Mouse (Mus musculus) heart, embryonic 10.5 days (tissue): Measurements from ENCODE around the gene Lrrc40. TPM values are rescaled to one million over a fixed set of nuclear protein-coding genes. Genes with fewer than 3 reads are reported as not detected.

Experiments
- DNase-seq: peaks from one replicate; pipeline ENCODE4 v3.0.0-alpha.2; 2017; ENCODE audit warnings: low spot score
- H3K27ac ChIP-seq: fragments of 300-500 bp; sonication (generic); 2 replicates; pipeline ENCODE4 v1.5.1; 2016; ENCODE audit warnings: mild to moderate bottlenecking
- H3K27me3 ChIP-seq: fragments of 300-500 bp; sonication (generic); 2 replicates; pipeline ENCODE4 v1.6.1; 2016; ENCODE audit warnings: mild to moderate bottlenecking; ENCODE audit not compliant: poor library complexity, insufficient read depth, severe bottlenecking
- H3K36me3 ChIP-seq: fragments of 300-500 bp; sonication (generic); 2 replicates; pipeline ENCODE4 v1.6.1; 2016; ENCODE audit warnings: mild to moderate bottlenecking, moderate library complexity
- H3K4me1 ChIP-seq: fragments of 300-500 bp; sonication (generic); 2 replicates; pipeline ENCODE4 v1.6.1; 2016; ENCODE audit warnings: mild to moderate bottlenecking
- H3K4me3 ChIP-seq: fragments of 300-500 bp; sonication (generic); 2 replicates; pipeline ENCODE4 v1.5.1; 2016; ENCODE audit warnings: mild to moderate bottlenecking, moderate library complexity
- H3K9me3 ChIP-seq: fragments of 300-500 bp; sonication (generic); 2 replicates; pipeline ENCODE4 v1.6.1; 2016; ENCODE audit warnings: mild to moderate bottlenecking, moderate library complexity
- WGBS: fragments of 180-500 bp; shearing (Covaris S2); methylation state at CpG from one replicate; pipeline ENCODE4 v1.1.7; 2016; 5-methylcytosine and 5-hydroxymethylcytosine counted together
- polyA plus RNA-seq: library from polyadenylated mRNA; unstranded; fragments of >200 nt; fragmentation: Nextera tagmentation; extraction: Ambion mirVana; gene quantifications from 2 replicates; pipeline ENCODE4 v1.2.1, GENCODE M21; 2016

The Lrrc40 gene
- polyA plus RNA-seq, 1 experiment from 2014 or later = 61.9 TPM

- Histone ChIP-seq H3K4me1 (no peaks in the 10 kb centered on the region), H3K9me3 (no peaks in the 10 kb centered on the region), H3K4me3 (no peak overlapping the region), H3K27ac (no peak overlapping the region), H3K27me3 (no peaks in the 10 kb centered on the region), H3K36me3 (no peaks in the 10 kb centered on the region)
- no peak for DNase-seq
- WGBS = 70% methylated on average over 2 of the region's 2 CpGs
Measured at GRCm38 (mm10) chr3:158103467-158103866, 67.0 kb downstream of the Lrrc40 start.

GRCm38 (mm10) chr3:158105260-158105659 lies 68.8 kb downstream of the Lrrc40 start:
- Histone ChIP-seq H3K9me3 (no peaks in the 10 kb centered on the region), H3K4me3 (no peak overlapping the region), H3K27me3 (no peaks in the 10 kb centered on the region), H3K36me3 (no peaks in the 10 kb centered on the region), H3K4me1 (no peaks in the 10 kb centered on the region), H3K27ac (no peak overlapping the region)
- 54% methylated on average over 1 of the region's 1 CpGs for WGBS
- no peak for DNase-seq

Other genes starting within 250 kb of the Lrrc40 start
- gene Cth, start 111.6 kb upstream of the Lrrc40 start, polyA plus RNA-seq = 4.2 and 15.0 TPM in 2 replicates
- gene Ankrd13c, start 89.4 kb upstream of the Lrrc40 start, polyA plus RNA-seq = 23.9 and 29.8 TPM in 2 replicates
- 182 and 222 TPM in 2 replicates for gene Srsf11, start within 50 bp of the Lrrc40 start, polyA plus RNA-seq